Mouse (Mus musculus): ENCODE data around the gene Sctr. TPM values are rescaled to one million over a fixed set of nuclear protein-coding genes. Genes with fewer than 3 reads are reported as not detected.
A peak's percentile ranks its signal among the peaks of the same experiment; 100 is the strongest.

Sctr gene
- not detected for total RNA-seq (2018; cell fraction: chromatin; rRNA removed)
- not detected for total RNA-seq (2018; cell fraction: cytosol; rRNA removed)
- total RNA-seq (2018; cell fraction: nucleus; rRNA removed): under 1 TPM in 1 of 26 experiments, not detected in 25; 0.24 TPM
- polyA plus RNA-seq (2018): not detected in 3 replicates

GRCm38 (mm10) chr1:120006844-120007790 lies at the start of gene Sctr:
Gene Sctr (plus strand): TSS chr1:120006894.
- 10% methylated on average over 39 of the region's 39 CpGs for WGBS (ENCODE audit: missing documents)
- Histone ChIP-seq H3K4me3 (ENCODE audit: inconsistent target) (no peak within 1 kb of the TSS), H3K27ac (no peak within 1 kb of the TSS), H3K36me3 (ENCODE audit: inconsistent target) (no peaks in the 10 kb centered on the region), H3K79me2 (ENCODE audit: inconsistent target) (no peaks in the 10 kb centered on the region)

- WGBS (ENCODE audit: missing documents): 73% methylated on average over 8 of the region's 9 CpGs
- Histone ChIP-seq H3K27ac (no peak overlapping the region), H3K36me3 (ENCODE audit: inconsistent target) (no peaks in the 10 kb centered on the region), H3K4me3 (ENCODE audit: inconsistent target) (no peak overlapping the region), H3K79me2 (ENCODE audit: inconsistent target) (no peaks in the 10 kb centered on the region)
These were observed 48.9 kb upstream of the Sctr start for GRCm38 (mm10) chr1:119957716-119958222.

DNA sequence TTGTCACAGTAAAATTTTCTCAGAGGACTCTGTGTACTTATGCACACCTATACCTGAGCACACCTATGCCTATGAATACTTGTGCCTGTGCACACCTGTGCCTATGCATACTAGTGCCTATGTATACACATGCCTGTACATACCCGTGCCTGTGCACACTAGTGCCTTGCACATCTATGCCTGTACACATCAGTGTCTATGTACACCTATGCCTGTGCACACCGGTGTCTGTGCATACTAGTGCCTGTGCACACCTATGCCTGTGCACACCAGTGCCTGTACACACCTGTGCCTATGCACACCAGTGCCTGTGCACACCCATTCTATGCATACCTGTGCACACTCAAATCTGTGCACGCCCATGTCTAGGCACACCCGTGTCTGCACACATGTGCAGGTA lies 47.2 kb upstream of the Sctr start:
- 93% methylated on average over 4 of the region's 4 CpGs for WGBS (ENCODE audit: missing documents)
- no peaks in the 10 kb centered on the region for H3K79me2 ChIP-seq (ENCODE audit: inconsistent target)
- H3K27ac ChIP-seq: no peak overlapping the region
- no peaks in the 10 kb centered on the region for H3K36me3 ChIP-seq (ENCODE audit: inconsistent target)
- H3K4me3 ChIP-seq (ENCODE audit: inconsistent target): no peak overlapping the region

- H3K79me2 ChIP-seq (ENCODE audit: inconsistent target): no peaks in the 10 kb centered on the region
- 58% methylated on average over 7 of the region's 7 CpGs for WGBS (ENCODE audit: missing documents)
These were observed 46.8 kb upstream of the Sctr start for GRCm38 (mm10) chr1:119959920-119960319.

DNA sequence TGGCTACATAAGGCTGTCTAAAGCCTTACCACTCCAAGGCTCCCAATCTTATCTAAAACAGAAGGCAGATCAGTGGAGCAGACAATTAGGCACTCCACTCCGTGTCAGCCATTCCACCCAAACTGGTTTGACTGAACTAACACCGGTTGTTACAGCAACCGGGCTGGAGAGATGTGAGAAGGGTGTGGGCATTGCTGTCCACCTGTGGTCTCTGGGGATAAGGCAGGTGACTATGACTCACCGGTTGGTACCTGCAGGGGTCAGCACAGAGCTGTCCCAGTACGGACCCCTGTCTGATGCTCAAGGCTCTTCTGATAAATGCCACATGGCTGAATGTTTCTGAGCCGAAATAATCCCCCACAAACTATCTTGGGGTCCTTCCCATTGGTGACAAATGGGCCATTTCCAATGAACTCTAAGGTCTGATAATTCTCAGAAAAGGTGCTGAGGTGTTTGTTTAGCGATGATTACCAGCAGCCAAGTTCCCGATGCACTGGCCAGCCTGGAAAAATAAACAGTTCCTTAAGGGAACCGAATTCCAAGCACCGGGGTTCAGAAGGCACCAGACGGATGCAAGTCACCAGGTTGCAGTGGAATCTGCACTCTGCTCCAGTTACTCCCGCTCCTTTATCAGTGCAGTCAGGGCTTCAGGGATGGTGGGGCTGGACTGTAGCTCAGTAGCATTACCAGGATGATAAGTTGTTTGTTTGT lies 40.7 kb upstream of the Sctr start:
- no peaks in the 10 kb centered on the region for H3K79me2 ChIP-seq (ENCODE audit: inconsistent target)
- no peak overlapping the region for H3K4me3 ChIP-seq (ENCODE audit: inconsistent target)
- no peaks in the 10 kb centered on the region for H3K36me3 ChIP-seq (ENCODE audit: inconsistent target)
- H3K27ac ChIP-seq: no peak overlapping the region
- WGBS (ENCODE audit: missing documents): 89% methylated on average over 12 of the region's 12 CpGs

More at GRCm38 (mm10) chr1:119959920-119960319, 46.8 kb upstream of the Sctr start:
- no peak overlapping the region for H3K27ac ChIP-seq
- no peak overlapping the region for H3K4me3 ChIP-seq (ENCODE audit: inconsistent target)
- H3K36me3 ChIP-seq (ENCODE audit: inconsistent target): no peaks in the 10 kb centered on the region

DNA sequence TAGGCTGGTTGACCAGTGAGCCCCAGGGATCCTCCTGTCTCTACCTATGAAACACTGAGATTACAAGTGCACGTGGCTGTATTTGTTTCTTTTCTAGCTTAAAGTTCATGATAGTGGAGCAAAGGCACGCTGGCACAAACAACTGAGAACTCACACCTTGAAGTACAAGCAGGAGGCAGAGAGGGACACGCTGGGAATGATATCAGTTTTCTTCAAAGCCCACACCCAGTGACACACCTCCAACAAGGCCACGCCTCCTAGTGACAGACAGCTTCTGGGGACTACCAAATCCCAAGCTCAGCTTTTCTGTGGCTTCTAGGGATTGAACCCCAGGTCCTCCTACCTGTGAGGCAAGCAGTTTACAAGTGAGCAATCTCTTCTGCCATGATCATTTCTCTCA lies 33.6 kb upstream of the Sctr start:
- Histone ChIP-seq H3K27ac (no peak overlapping the region), H3K79me2 (ENCODE audit: inconsistent target) (no peaks in the 10 kb centered on the region), H3K4me3 (ENCODE audit: inconsistent target) (no peak overlapping the region), H3K36me3 (ENCODE audit: inconsistent target) (no peaks in the 10 kb centered on the region)
- 51% methylated on average over 4 of the region's 4 CpGs for WGBS (ENCODE audit: missing documents)

GRCm38 (mm10) chr1:119975141-119975540 lies 31.6 kb upstream of the Sctr start:
- Histone ChIP-seq H3K79me2 (ENCODE audit: inconsistent target) (no peaks in the 10 kb centered on the region), H3K27ac (no peak overlapping the region), H3K36me3 (ENCODE audit: inconsistent target) (no peaks in the 10 kb centered on the region), H3K4me3 (ENCODE audit: inconsistent target) (no peak overlapping the region)
- 85% methylated on average over 4 of the region's 4 CpGs for WGBS (ENCODE audit: missing documents)

DNA sequence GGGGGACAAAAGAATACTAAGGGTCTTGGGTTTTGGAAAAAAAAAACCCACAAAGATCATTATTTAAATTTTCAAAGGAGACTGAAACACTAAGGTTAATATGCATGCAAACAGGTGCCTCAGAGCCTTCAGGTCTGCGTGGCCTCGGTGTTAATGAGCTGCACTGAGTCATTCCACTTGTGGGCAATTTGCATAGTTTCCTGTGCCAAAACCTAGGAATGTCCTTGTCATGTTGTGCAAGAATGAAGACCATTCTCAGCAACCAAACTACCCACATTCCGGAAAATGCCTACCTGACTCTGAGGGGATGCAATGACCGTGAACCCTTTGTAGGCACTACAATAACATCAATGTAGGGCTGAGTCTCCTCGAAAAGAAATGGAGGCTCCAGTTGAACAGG lies 20.1 kb upstream of the Sctr start:
- Histone ChIP-seq H3K79me2 (ENCODE audit: inconsistent target) (no peaks in the 10 kb centered on the region), H3K36me3 (ENCODE audit: inconsistent target) (no peaks in the 10 kb centered on the region), H3K27ac (no peak overlapping the region), H3K4me3 (ENCODE audit: inconsistent target) (no peak overlapping the region)
- 93% methylated on average over 3 of the region's 5 CpGs for WGBS (ENCODE audit: missing documents)

- H3K79me2 ChIP-seq (ENCODE audit: inconsistent target): no peaks in the 10 kb centered on the region
- no peak within 1 kb of the TSS for H3K27ac ChIP-seq
- H3K4me3 ChIP-seq (ENCODE audit: inconsistent target): peak within 1 kb of the TSS; percentile 22
- 6% methylated on average over 29 of the region's 30 CpGs for WGBS (ENCODE audit: missing documents)
- no peaks in the 10 kb centered on the region for H3K36me3 ChIP-seq (ENCODE audit: inconsistent target)
These were observed 9.7 kb upstream of the Sctr start, which contains the start of gene Cfap221 for GRCm38 (mm10) chr1:119996798-119997581. Gene Cfap221 (minus strand): TSS chr1:119997234.

- Histone ChIP-seq H3K4me3 (ENCODE audit: inconsistent target) (no peak overlapping the region; the same call in 1 of the 2 replicates), H3K79me2 (ENCODE audit: inconsistent target) (no peaks in the 10 kb centered on the region), H3K27ac (no peak overlapping the region), H3K36me3 (ENCODE audit: inconsistent target) (no peaks in the 10 kb centered on the region)
- 62% methylated on average over 5 of the region's 5 CpGs for WGBS (ENCODE audit: missing documents)
These were observed 9.1 kb upstream of the Sctr start for GRCm38 (mm10) chr1:119997644-119998043.

GRCm38 (mm10) chr1:120007851-120008588 lies 1.3 kb downstream of the Sctr start:
- Histone ChIP-seq H3K27ac (no peak overlapping the region), H3K4me3 (ENCODE audit: inconsistent target) (no peak overlapping the region), H3K36me3 (ENCODE audit: inconsistent target) (no peaks in the 10 kb centered on the region), H3K79me2 (ENCODE audit: inconsistent target) (no peaks in the 10 kb centered on the region)
- WGBS (ENCODE audit: missing documents): 48% methylated on average over 11 of the region's 11 CpGs

GRCm38 (mm10) chr1:120012638-120013037 lies 5.9 kb downstream of the Sctr start:
- Histone ChIP-seq H3K36me3 (ENCODE audit: inconsistent target) (no peaks in the 10 kb centered on the region), H3K79me2 (ENCODE audit: inconsistent target) (no peaks in the 10 kb centered on the region), H3K4me3 (ENCODE audit: inconsistent target) (no peak overlapping the region), H3K27ac (no peak overlapping the region)
- WGBS (ENCODE audit: missing documents): 90% methylated on average over 12 of the region's 12 CpGs

DNA sequence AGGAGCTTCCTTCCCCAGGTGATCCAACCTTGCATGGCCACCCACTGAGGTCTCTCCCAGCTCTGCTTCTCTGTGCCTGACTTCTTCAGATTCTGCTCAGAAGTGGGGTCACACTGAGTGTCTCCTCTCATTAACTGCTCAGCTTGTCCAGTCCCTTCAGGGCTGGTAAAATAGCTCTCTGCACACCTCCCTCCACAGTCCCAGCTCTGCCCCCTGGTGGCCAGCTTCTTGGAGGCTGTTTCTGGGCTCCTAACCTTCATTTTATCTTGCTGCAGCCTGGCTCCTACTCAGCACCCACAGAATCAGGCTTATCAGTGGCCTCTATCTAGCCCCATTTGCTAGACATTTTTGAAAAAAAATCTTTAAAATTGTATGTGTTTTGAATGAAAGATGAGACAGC lies 6.4 kb downstream of the Sctr start:
- Histone ChIP-seq H3K4me3 (ENCODE audit: inconsistent target) (no peak overlapping the region), H3K36me3 (ENCODE audit: inconsistent target) (no peaks in the 10 kb centered on the region), H3K27ac (no peak overlapping the region), H3K79me2 (ENCODE audit: inconsistent target) (no peaks in the 10 kb centered on the region)
